Mouse (Mus musculus): ENCODE measurements around the gene Gnb3.

DNA sequence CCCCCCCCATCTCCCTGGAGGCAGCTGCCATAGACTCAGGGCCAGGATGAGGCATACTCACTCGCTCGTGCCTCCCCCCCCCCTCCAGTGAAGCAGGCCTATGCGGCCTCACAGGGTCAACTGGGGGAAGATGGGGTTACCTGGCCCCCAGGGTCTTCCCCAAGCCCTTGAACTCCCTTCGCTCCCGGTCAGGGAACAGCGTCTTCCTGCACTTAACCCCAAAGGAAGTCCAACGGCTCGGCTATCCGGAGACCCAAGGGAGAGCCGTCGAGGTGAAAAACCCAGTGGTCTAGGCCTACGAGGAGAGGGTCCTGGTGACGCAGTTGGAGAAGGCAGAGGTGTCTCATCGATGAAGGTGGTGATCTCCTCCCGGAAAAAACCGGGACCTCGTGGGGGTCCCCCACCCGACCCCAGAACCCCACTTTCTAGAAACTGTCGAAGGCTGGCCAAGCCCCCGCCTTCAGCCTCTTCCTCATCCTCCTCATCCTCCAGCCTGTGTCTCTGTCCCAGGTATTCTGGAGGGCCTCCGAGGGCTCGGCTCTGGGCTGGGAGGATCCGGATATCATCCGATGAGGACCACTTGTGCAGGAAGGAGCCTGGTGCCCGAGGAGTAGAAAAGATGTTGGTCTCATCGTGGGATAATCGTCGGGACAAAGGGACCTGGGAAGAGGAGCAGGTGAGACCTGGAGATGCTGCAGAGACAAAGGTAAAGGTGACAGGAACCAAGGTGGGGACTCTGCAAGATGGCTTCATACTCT, 18.7 kb upstream of the Gnb3 start:
- TF ChIP-seq CTCF (IDR thresholded peaks at IDR 0.05; ENCODE audit: borderline replicate concordance, control insufficient read depth, extremely low read depth, insufficient read depth, low read length, poor library complexity) (no peak), POLR2A (IDR thresholded peaks at IDR 0.05; ENCODE audit: control insufficient read depth, extremely low read depth, insufficient read depth, low read length, poor library complexity) (no peak)
